Mouse (Mus musculus) MEL (cell line): ENCODE measurements at regions not wholly inside any gene's neighbourhood (a gene's known extent, or its start where the extent isn't known, plus 50 kb on each side); places are given as distances from the start of the nearest gene placed in this dataset.

ENCODE experiments used
- DNase-seq: peaks from one replicate; pipeline ENCODE4 v3.0.0; 2011; ENCODE audit warnings: low read depth, low spot score
- H3K27ac ChIP-seq: 2 replicates; pipeline ENCODE4 v1.5.1; 2012; ENCODE audit warnings: low read depth, mild to moderate bottlenecking, control low read depth, low read length, moderate library complexity; ENCODE audit not compliant: control insufficient read depth
- H3K27me3 ChIP-seq, 2 experiments: fragments of 150-350 bp in 1 of 2; sonication (generic) in 1 of 2; 2 replicates each; pipeline ENCODE4 v1.6.1; 2012; ENCODE audit warnings: low read length in 2 of 2, mild to moderate bottlenecking in 2 of 2, improper control_type of control experiment in 1 of 2, moderate library complexity in 1 of 2; ENCODE audit not compliant: insufficient read depth in 2 of 2, control insufficient read depth in 1 of 2
- H3K36me3 ChIP-seq, 2 experiments: 2 replicates each; pipeline ENCODE4 v1.6.1; 2012 to 2014; ENCODE audit warnings: low read length in 2 of 2, improper control_type of control experiment in 1 of 2, inconsistent platforms in 1 of 2, mild to moderate bottlenecking in 1 of 2; ENCODE audit not compliant: insufficient read depth in 2 of 2, control insufficient read depth in 1 of 2
- H3K4me1 ChIP-seq, 2 experiments: fragments of 150-350 bp in 1 of 2; sonication (generic) in 1 of 2; 2 replicates each; pipeline ENCODE4 v1.6.1; 2012; ENCODE audit warnings: low read length in 2 of 2, improper control_type of control experiment in 1 of 2, mild to moderate bottlenecking in 1 of 2; ENCODE audit not compliant: insufficient read depth in 2 of 2, control insufficient read depth in 1 of 2
- H3K4me3 ChIP-seq, 2 experiments: fragments of 150-350 bp in 1 of 2; sonication (generic) in 1 of 2; 2 replicates each; pipeline ENCODE4 v1.5.1; 2012; ENCODE audit warnings: low read depth in 2 of 2, low read length in 2 of 2, mild to moderate bottlenecking in 2 of 2, moderate library complexity in 2 of 2, control low read depth in 1 of 2, improper control_type of control experiment in 1 of 2; ENCODE audit not compliant: control insufficient read depth in 1 of 2, insufficient read depth in 1 of 2
- H3K79me2 ChIP-seq: 2 replicates; pipeline ENCODE4 v1.6.1; 2012; ENCODE audit warnings: mild to moderate bottlenecking, low read length, moderate library complexity; ENCODE audit not compliant: control insufficient read depth, poor library complexity, insufficient read depth
- H3K9ac ChIP-seq: 2 replicates; pipeline ENCODE4 v1.6.1; 2012; ENCODE audit warnings: low read depth, mild to moderate bottlenecking, control low read depth, low read length, moderate library complexity; ENCODE audit not compliant: control insufficient read depth, poor library complexity, severe bottlenecking
- H3K9me3 ChIP-seq: fragments of 150-350 bp; sonication (generic); replicated peaks from 2 replicates; pipeline ENCODE4 v1.6.1; 2012; ENCODE audit warnings: mild to moderate bottlenecking, low read length, improper control_type of control experiment, moderate library complexity; ENCODE audit not compliant: insufficient read depth
- CHD2 ChIP-seq: IDR thresholded peaks from 2 replicates; pipeline ENCODE4 v1.6.1; 2011; ENCODE audit warnings: low read length, improper control_type of control experiment
- CTCF ChIP-seq, 3 experiments: IDR thresholded peaks in 2 of 3; conservative IDR thresholded peaks in 1 of 3; 2 replicates each; pipeline ENCODE4 v1.5.1; 2011 to 2012; ENCODE audit warnings: low read length in 3 of 3, low read depth in 2 of 3, mild to moderate bottlenecking in 2 of 3, improper control_type of control experiment in 1 of 3, inconsistent platforms in 1 of 3, mixed read lengths in 1 of 3, moderate library complexity in 1 of 3; ENCODE audit not compliant: control insufficient read depth in 1 of 3, insufficient read depth in 1 of 3, poor library complexity in 1 of 3, severe bottlenecking in 1 of 3
- E2F4 ChIP-seq: IDR thresholded peaks from 2 replicates; pipeline ENCODE4 v1.6.1; 2011; ENCODE audit warnings: low read depth, low read length, improper control_type of control experiment, borderline replicate concordance
- EP300 ChIP-seq, 2 experiments: IDR thresholded peaks; 2 replicates each; pipeline ENCODE4 v1.6.1; 2011; ENCODE audit warnings: improper control_type of control experiment in 2 of 2, low read length in 2 of 2, low read depth in 1 of 2, mild to moderate bottlenecking in 1 of 2
- GABPA ChIP-seq: IDR thresholded peaks from 2 replicates; pipeline ENCODE4 v1.6.1; 2012; ENCODE audit warnings: low read depth, mild to moderate bottlenecking, inconsistent platforms, low read length, improper control_type of control experiment, moderate library complexity
- GATA1 ChIP-seq: IDR thresholded peaks from 2 replicates; pipeline ENCODE4 v1.6.1; 2011; ENCODE audit warnings: low read depth, low read length, improper control_type of control experiment
- HCFC1 ChIP-seq: IDR thresholded peaks from 2 replicates; pipeline ENCODE4 v1.6.1; 2012; ENCODE audit warnings: low read depth, mild to moderate bottlenecking, inconsistent platforms, low read length, improper control_type of control experiment, moderate library complexity
- JUND ChIP-seq: IDR thresholded peaks from 2 replicates; pipeline ENCODE4 v1.6.1; 2011; ENCODE audit warnings: low read depth, mild to moderate bottlenecking, improper control_type of control experiment, low read length
- MAFK ChIP-seq: IDR thresholded peaks from 2 replicates; pipeline ENCODE4 v1.6.1; 2011; ENCODE audit warnings: low read depth, mild to moderate bottlenecking, low read length, improper control_type of control experiment, borderline replicate concordance
- MAX ChIP-seq: IDR thresholded peaks from 2 replicates; pipeline ENCODE4 v1.6.1; 2011; ENCODE audit warnings: low read length, improper control_type of control experiment
- MAZ ChIP-seq: IDR thresholded peaks from 2 replicates; pipeline ENCODE4 v1.6.1; 2012; ENCODE audit warnings: low read depth, mild to moderate bottlenecking, inconsistent platforms, low read length, improper control_type of control experiment
- MEF2A ChIP-seq: IDR thresholded peaks from 2 replicates; pipeline ENCODE4 v1.6.1; 2014; ENCODE audit warnings: low read depth, mild to moderate bottlenecking, inconsistent platforms, low read length, improper control_type of control experiment; ENCODE audit not compliant: poor library complexity, insufficient replicate concordance, severe bottlenecking; ENCODE audit errors: extremely low read depth
- MYB ChIP-seq: IDR thresholded peaks from 2 replicates; pipeline ENCODE4 v1.6.1; 2011; ENCODE audit warnings: mild to moderate bottlenecking, low read depth, low read length, improper control_type of control experiment
- NRF1 ChIP-seq: IDR thresholded peaks from 2 replicates; pipeline ENCODE4 v1.6.1; 2014; ENCODE audit warnings: low read depth, mild to moderate bottlenecking, inconsistent platforms, low read length, improper control_type of control experiment, moderate library complexity; ENCODE audit not compliant: poor library complexity, insufficient read depth, severe bottlenecking
- RAD21 ChIP-seq: IDR thresholded peaks from 2 replicates; pipeline ENCODE4 v1.6.1; 2011; ENCODE audit warnings: mild to moderate bottlenecking, low read depth, low read length, improper control_type of control experiment
- SIN3A ChIP-seq: IDR thresholded peaks from 2 replicates; pipeline ENCODE4 v1.6.1; 2012; ENCODE audit warnings: low read length, improper control_type of control experiment, inconsistent platforms
- TAL1 ChIP-seq: IDR thresholded peaks from 2 replicates; pipeline ENCODE4 v1.6.1; 2012; ENCODE audit warnings: mild to moderate bottlenecking, inconsistent platforms, low read length, moderate library complexity, mixed read lengths
- TBP ChIP-seq: IDR thresholded peaks from 2 replicates; pipeline ENCODE4 v1.8.0; 2011; ENCODE audit warnings: low read depth, low read length, improper control_type of control experiment
- TCF12 ChIP-seq: IDR thresholded peaks from 2 replicates; pipeline ENCODE4 v1.6.1; 2014; ENCODE audit warnings: low read depth, mild to moderate bottlenecking, inconsistent platforms, low read length, improper control_type of control experiment, moderate library complexity
- UBTF ChIP-seq: IDR thresholded peaks from 2 replicates; pipeline ENCODE4 v1.6.1; 2012; ENCODE audit warnings: low read depth, mild to moderate bottlenecking, inconsistent platforms, low read length, improper control_type of control experiment, moderate library complexity, borderline replicate concordance; ENCODE audit not compliant: insufficient read depth
- USF2 ChIP-seq, 2 experiments: IDR thresholded peaks; 2 replicates each; pipeline ENCODE4 v1.6.1; 2011 to 2012; ENCODE audit warnings: improper control_type of control experiment in 2 of 2, low read length in 2 of 2, borderline replicate concordance in 1 of 2, inconsistent platforms in 1 of 2, low read depth in 1 of 2, mild to moderate bottlenecking in 1 of 2; ENCODE audit not compliant: insufficient read depth in 1 of 2
- ZKSCAN1 ChIP-seq: IDR thresholded peaks from 2 replicates; pipeline ENCODE4 v1.6.1; 2012; ENCODE audit warnings: low read depth, mild to moderate bottlenecking, inconsistent platforms, low read length, improper control_type of control experiment, moderate library complexity
- ZMIZ1 ChIP-seq: IDR thresholded peaks from 2 replicates; pipeline ENCODE4 v1.6.1; 2012; ENCODE audit warnings: low read depth, mild to moderate bottlenecking, inconsistent platforms, low read length, improper control_type of control experiment, moderate library complexity

GRCm38 (mm10) chr15:42231692-42232091 is 2097.5 kb downstream of the 9330182O14Rik start:
- Histone ChIP-seq H3K27me3 (no peaks in the 10 kb centered on the region), H3K27ac (no peak overlapping the region), H3K36me3 (peaks cover 0 to 4% of the 10 kb centered on the region in 2 experiments; a peak in 1 of 4 replicates), H3K4me1 (peaks cover 0 to 12% of the 10 kb centered on the region in 2 experiments; a peak in 1 of 4 replicates), H3K9ac (no peak overlapping the region), H3K79me2 (no peaks in the 10 kb centered on the region), H3K4me3 (no peak overlapping the region), H3K9me3 (no peaks in the 10 kb centered on the region)
- DNase-seq: peak; percentile 56
- peak; percentile 82; the same call in 1 of the 2 replicates for TF ChIP-seq MYB
- TF ChIP-seq UBTF: no peak
- TF ChIP-seq ZMIZ1: no peak
- peak; percentile 46 to 73; a peak in 3 of 4 replicates for TF ChIP-seq EP300 (IDR thresholded peaks at IDR 0.05; ENCODE audit: low read depth in 1 of 2, low read length in 2 of 2)
- no peak for TF ChIP-seq SIN3A

- Histone ChIP-seq H3K4me1 (no peaks in the 10 kb centered on the region), H3K27ac (no peak overlapping the region), H3K36me3 (no peaks in the 10 kb centered on the region; a peak in 1 of 4 replicates), H3K79me2 (no peaks in the 10 kb centered on the region), H3K27me3 (no peaks in the 10 kb centered on the region), H3K9ac (no peak overlapping the region), H3K4me3 (no peak overlapping the region), H3K9me3 (no peaks in the 10 kb centered on the region)
- no peak for DNase-seq
- no peak for TF ChIP-seq CTCF (IDR thresholded peaks at IDR 0.05 in 2 of 3, conservative IDR thresholded peaks at IDR 0.05 in 1 of 3; ENCODE audit: control insufficient read depth in 1 of 3, insufficient read depth in 1 of 3, low read depth in 2 of 3, low read length in 3 of 3, poor library complexity in 1 of 3, severe bottlenecking in 1 of 3)
These were observed 2112.6 kb downstream of the 9330182O14Rik start for GRCm38 (mm10) chr15:42246812-42247211.

- no peak overlapping the region for H3K27ac ChIP-seq
- no peaks in the 10 kb centered on the region for H3K4me1 ChIP-seq
- no peak for TF ChIP-seq HCFC1
- TF ChIP-seq ZKSCAN1: no peak
- TF ChIP-seq TBP: no peak
- no peak for TF ChIP-seq SIN3A
- no peak for TF ChIP-seq MEF2A
- no peak for TF ChIP-seq NRF1
- no peak for TF ChIP-seq EP300 (IDR thresholded peaks at IDR 0.05; ENCODE audit: low read depth in 1 of 2, low read length in 2 of 2)
- TF ChIP-seq MAX: no peak
- TF ChIP-seq CHD2: no peak
- TF ChIP-seq USF2 (IDR thresholded peaks at IDR 0.05; ENCODE audit: borderline replicate concordance in 1 of 2, insufficient read depth in 1 of 2, low read depth in 1 of 2, low read length in 2 of 2): no peak
- no peak for TF ChIP-seq RAD21
- no peak for TF ChIP-seq GABPA
- TF ChIP-seq TAL1: no peak
- TF ChIP-seq MAFK: no peak
- no peak for TF ChIP-seq E2F4
- no peak for TF ChIP-seq GATA1
- TF ChIP-seq MAZ: no peak
- TF ChIP-seq JUND: no peak
- no peak for TF ChIP-seq TCF12
- no peaks in the 10 kb centered on the region for H3K79me2 ChIP-seq
- no peaks in the 10 kb centered on the region; a peak in 1 of 4 replicates for H3K36me3 ChIP-seq
- H3K9me3 ChIP-seq: no peaks in the 10 kb centered on the region
- no peak for DNase-seq
- no peak overlapping the region for H3K4me3 ChIP-seq
- H3K27me3 ChIP-seq: no peaks in the 10 kb centered on the region
- H3K9ac ChIP-seq: no peak overlapping the region
These were observed 2118.7 kb downstream of the 9330182O14Rik start for GRCm38 (mm10) chr15:42252730-42253330.
